Mouse (Mus musculus) spleen, postnatal 14 days (tissue): ENCODE results near the gene Dpm1.
A peak's percentile ranks its signal among the peaks of the same experiment; 100 is the strongest.

Experiments
- DNase-seq, 2 experiments: peaks; one replicate each; pipeline ENCODE4 v3.0.0; 2021 to 2022; ENCODE audit warnings: low spot score in 2 of 2

The Dpm1 gene

GRCm38 (mm10) chr2:168229116-168230025 is 1.0 kb downstream of the Dpm1 start:
- peak in 1 of 2 experiments; percentile 10 for DNase-seq

DNA sequence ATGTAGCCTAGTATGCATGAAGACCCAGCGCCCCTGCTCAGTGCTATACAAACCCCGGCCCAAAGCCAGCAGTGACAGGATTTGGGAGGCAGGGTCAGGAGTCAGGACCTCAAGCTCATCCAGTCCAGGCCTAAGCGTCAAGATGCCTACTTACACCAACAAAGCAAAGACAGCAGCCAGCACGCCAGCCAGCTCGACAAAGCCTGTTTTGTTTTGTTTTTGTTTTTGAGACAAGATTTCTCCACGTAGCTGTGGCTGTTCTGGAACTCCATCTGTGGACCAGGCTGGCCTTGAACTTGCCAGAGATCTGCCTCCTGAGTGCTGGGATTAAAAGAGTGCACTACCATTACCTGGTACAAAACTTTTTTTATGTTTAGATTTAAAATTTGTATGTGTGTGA is 7.1 kb downstream of the Dpm1 start:
- DNase-seq = no peak

GRCm38 (mm10) chr2:168213788-168214397 is 16.5 kb downstream of the Dpm1 start:
- no peak for DNase-seq

GRCm38 (mm10) chr2:168207883-168208282 is 22.5 kb downstream of the Dpm1 start:
- DNase-seq = no peak

- peak; percentile 92 to 95 for DNase-seq
Observed at GRCm38 (mm10) chr2:168206725-168207644, 23.4 kb downstream of the Dpm1 start, which contains the start of gene Adnp. Adnp (minus strand) TSS chr2:168207112.

- peak; percentile 12 for DNase-seq
Observed at GRCm38 (mm10) chr2:168205681-168206631, 24.4 kb downstream of the Dpm1 start.

- peak; percentile 73 to 87 for DNase-seq
Observed at GRCm38 (mm10) chr2:168205265-168205664, 25.1 kb downstream of the Dpm1 start.

DNA sequence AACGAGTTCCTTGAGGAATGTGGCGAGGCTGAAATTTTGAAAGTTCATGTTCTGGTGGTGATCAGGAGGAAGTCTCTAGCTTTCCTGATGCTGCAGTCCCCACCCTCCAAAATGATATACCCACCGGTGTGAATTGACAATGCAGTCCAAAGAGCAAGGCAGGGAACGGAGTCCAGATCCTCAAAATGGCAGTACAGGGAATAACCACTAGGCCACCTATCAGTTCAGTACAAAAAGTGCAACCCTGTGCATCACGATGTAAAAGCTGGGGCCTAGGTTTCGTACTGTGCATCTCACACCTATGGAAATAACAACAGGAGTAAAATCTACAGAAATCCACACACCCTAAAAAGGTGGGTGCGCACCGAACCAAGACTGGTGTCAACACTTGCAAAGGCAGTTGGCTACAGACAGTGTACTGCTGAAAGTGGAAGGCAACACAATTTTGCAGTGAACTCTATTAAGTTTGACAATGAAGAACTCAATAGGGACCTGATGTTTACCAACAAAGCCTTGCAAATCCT is 25.9 kb downstream of the Dpm1 start:
- DNase-seq = no peak

DNA sequence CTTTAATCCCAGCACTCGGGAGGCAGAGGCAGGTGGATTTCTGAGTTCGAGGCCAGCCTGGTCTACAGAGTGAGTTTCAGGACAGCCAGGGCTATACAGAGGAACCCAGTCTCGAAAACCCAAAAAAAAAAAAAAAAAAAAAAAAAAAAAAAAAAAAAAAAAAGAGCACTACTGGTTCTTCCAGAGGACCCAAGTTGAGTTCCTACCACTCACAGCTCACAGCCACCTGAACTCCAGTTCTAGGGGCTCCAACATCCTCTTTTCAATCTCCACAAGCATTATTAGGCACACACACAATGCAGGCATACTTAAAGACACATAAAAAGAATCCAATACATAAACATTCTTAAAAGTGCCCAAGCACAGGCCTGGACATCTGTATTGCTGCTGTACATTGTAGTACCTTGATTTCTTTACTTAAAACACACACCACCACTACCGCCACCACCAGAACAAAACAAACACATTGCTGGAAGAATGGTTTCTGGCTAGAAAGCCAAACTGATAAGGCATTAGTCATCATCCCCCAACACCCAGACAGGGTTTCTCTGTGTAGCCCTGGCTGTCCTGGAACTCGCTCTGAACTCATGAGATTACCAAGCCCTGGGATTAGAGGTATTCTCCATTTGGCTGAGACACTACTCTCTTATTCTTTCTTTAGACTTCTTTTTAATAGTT is 30.2 kb downstream of the Dpm1 start:
- no peak for DNase-seq

DNA sequence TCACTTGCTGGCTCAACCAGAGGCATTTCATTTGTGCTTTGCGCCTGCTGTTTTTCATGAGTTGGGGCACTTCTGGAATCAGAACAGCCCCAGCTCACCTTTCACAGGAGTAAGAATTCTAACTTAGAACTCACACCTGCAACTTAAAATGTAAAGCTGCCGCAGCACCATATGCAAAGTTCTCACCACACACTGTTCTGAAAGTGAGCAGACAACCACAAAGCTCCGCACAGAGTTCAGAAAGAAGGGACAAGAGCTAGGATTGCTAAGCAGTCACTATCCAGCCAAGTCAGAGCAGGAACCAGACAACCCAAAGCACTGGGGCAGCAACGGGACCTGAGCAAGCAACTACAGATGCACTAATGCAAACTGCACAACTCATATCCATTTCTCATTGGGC is 30.9 kb downstream of the Dpm1 start:
- no peak for DNase-seq

- no peak for DNase-seq
Observed at GRCm38 (mm10) chr2:168198421-168198820, 32.0 kb downstream of the Dpm1 start.

DNA sequence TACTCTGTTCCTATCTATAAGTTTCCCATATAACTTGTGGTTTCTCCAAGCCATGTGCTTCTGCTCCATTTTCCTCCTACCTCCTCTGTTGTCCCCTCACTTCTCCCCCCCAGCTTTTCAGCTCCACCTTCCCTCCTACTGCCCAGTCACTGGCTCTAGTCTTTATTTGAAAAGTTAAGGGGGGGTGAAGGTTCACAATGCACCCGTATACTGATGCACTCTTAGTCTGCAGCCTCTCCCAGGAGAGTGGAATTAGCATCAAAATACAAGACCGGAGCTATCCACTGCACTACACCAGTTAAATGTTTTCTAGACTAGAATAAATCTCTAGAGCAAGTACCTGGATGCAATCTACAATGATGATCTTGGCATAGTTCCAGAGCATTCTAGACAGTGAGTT is 34.7 kb downstream of the Dpm1 start:
- no peak for DNase-seq

DNA sequence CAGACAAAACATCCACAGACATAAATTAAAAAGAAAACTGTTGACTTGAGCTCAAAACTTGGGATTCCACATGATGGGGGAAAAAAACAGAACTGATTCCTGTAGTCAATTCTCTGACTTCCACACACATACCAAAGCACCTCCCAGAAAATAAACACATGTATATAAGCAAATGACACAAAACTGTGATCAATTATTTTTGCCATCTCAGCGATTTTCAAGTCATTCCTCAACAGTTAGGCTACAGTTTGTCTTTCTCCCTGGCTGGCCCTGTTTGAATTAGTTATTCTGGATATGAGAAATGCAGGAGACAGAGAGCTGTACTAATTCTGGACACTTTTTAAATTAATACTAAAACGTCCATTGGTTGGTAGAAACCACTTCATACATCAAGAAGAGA is 36.7 kb downstream of the Dpm1 start:
- no peak for DNase-seq

GRCm38 (mm10) chr2:168191856-168192255 is 38.5 kb downstream of the Dpm1 start:
- DNase-seq = no peak

DNA sequence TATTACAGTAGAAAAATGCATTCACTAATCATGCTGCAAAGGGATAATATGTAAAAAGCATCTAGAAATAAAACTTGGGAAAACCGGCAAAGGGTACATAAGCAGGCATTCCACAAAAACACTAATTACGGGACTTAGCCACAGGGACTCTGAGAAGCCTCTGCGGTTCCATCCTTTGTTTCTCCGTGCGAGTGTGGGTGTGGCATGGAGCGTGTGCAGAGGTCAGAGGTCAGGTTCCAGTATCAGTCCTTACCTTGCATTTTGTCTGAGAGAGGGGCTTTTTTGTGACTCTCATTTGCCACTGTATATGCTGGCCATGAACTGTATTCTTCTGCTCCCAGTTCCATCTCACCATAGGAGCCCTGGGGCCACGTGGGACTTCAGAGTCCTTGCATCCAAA is 54.4 kb downstream of the Dpm1 start:
- DNase-seq = no peak

DNA sequence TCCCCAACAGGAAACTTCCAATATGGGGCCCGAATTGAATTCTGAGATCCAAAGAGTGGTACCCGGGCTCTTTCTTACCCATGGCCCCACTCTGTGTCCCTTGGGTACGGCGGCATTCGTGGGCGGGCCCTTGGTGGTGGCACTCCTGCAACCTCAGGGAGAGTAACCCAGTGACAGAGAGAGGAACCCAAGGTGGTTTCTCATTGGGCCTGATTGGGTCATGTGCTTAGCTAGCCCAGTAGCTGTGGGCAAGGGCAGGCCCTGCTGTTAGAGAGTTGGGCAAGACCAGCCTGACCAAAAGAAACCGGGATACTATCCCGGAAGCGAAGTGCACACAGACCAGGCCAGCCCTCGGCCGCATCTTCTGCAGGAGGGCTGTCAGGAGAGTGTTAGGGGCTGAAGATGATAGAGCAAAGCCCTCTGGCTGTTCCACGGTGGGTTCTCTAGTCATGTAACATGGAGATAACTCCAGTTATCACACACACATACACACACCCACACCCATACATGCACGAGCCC is 60.2 kb downstream of the Dpm1 start:
- DNase-seq = peak; percentile 55 to 66

DNA sequence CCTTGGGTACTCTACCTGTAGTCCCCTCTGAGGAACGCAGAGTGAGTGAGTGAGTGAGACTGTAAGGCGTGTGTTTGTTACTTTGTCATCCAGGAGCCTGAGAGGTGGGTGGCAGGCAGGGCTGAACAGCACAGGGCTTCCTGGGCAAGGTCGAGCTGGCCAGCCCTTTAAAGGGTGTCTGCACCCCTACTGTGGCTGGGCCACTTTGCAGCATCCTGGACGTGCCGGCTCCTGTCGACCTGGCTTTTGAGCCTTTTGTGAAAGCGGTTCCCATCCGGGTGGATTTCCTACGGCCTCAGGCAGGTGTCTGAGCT is 60.6 kb downstream of the Dpm1 start:
- DNase-seq = no peak

DNA sequence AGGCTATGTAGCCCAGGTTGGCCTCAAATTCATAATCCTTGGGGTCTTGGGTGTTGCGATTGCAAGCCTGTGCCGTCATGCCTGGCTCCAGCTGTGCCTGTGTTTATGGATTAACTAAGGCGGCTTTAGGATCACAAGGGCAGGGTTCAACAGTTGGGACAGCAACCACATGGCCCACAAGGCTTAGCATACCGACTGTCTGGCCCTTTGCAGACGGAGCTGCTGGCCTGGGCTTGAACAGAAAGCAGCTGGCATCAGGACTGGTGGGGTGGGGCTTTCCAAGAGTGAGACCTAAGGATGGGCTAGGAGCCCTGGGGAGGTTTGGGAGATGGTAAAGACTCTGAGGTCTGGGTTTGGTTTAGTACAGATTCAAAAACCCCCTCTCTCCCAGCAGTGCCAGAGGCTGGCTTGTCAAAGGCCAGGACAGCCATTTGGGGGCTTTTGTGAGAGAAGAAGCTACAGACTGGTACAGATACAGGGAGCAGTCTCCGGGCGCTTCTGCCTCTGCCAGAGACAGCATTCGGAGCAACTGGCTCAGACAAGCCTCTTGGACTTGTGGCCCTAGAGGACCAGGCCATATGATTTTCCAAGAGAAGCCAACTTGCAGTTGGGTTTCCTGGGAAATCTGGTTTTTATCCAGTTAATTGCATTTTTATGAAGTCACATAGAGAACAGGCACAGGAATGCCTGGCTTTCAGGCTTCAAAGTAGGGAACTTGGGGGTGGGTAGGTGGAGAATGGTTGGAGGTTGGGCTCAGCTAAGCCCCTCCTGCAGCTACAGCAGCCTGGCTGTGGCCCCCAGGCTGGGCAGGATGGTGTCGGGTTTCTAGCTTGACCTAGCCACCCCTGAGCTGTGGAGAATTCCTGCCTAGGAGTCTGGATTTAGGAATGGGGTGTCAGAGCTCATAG is 61.2 kb downstream of the Dpm1 start:
- no peak for DNase-seq

GRCm38 (mm10) chr2:168167781-168168180 is 62.6 kb downstream of the Dpm1 start:
- DNase-seq = no peak
